Mouse (Mus musculus) CD4-positive naive resting alpha-beta T cell, adult 57 days (primary cell): Measurements from ENCODE around the gene Zc3hc1. TPM values are rescaled to one million over a fixed set of nuclear protein-coding genes. Genes with fewer than 3 reads are reported as not detected.

Experiments
- total RNA-seq: library from RNA; stranded (reverse); gene quantifications from one replicate; pipeline ENCODE4 v1.2.4, GENCODE M21; 2023

Zc3hc1 gene
- total RNA-seq: 30.3 TPM

DNA sequence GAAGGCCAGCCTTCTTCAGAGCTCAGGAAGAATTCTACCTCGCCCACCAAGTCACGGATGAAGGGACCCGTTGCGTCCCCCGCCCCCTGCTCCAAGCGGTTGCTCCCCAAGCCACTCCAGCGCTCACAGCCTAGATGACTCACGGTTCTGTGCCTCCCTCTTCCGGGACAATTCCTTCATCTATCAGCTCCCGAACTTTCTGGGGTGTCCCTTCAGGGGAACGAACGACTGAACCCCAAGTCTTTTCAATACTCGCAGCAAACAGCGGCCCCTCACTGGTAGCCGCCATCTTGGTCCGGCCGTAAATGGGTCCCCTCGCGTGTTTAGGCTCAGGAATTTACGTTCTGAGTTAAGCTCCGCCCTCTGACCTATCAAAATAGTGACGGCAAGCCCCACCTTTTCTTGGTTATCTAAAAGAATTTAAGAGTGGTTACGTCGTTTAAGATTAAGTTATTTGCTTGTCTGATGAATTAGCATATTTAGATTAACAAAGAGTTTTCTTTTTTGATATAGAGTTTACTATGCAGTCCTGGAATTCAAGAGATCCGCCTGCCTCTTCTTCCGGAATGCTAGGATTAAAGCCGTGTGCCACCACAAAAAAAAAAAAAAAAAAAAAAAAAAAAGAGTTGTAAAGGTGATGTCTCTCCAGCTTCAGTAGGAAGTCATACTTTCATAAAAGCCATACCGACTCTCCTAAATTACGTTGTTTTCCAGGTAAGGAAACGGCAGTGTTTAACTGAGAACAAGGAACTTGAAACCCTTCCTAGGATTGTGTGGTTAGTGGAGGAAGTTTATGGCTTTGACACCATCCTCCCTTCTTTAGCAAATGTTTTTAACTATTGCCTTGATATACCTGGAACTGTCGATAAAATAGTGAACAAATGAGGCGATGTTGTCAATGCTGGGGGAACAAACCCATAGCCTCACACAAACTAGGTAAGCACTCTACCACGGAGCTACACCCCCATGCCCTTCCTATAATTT is at the start of gene Zc3hc1:
Gene Zc3hc1, minus strand, starts transcription at position 315 of the 984 bp plus-strand sequence.

DNA sequence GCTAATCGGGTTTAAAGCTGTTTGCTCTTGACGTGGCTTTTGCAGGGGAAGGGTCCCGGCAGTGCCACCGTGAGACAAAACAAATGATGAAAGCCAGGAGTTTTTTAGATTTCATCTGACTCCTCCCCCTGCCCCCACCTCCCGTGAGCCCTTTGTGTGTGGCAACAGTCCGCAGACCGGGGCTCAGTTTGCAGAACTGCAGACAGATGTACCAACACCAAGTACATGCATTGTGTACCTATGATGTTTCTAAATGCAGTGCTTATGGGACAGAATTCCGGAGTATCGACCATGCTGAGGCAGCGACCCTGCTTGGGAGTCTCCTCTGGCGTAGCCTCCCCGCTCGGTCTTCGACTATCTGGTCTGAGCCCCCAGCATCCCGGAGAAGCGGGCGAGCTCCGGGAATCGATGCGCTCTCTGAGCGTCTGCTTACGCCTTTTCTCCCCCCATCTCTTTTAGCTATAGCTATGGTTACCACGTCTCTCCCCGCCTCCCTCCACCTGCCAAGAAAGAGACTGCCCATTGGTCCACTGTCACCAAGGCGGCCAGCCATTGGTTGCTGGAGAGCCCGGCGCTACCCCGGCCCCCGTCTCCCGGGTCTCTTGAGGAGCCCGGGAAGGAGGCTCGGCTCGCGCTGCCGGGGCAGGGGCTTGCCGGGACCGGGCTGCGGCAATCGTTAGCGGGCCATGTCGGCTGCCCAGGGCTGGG is 10.6 kb upstream of the Zc3hc1 start, which contains the start of gene Klhdc10:
Gene Klhdc10, plus strand, starts transcription at position 561 of the 708 bp plus-strand sequence.

Other genes with a start within 250 kb of the Zc3hc1 start
- 147 TPM for gene Ube2h, start 86.5 kb downstream of the Zc3hc1 start, total RNA-seq
- gene Klhdc10, start 10.8 kb upstream of the Zc3hc1 start, total RNA-seq: 20.9 TPM
- 41.0 TPM for gene Tmem209, start 118.8 kb upstream of the Zc3hc1 start, total RNA-seq
- gene Ssmem1, start 118.8 kb upstream of the Zc3hc1 start, total RNA-seq: 2.6 TPM
- gene Cpa2, start 150.6 kb upstream of the Zc3hc1 start, total RNA-seq: not detected
- not detected for gene Cpa4, start 177.3 kb upstream of the Zc3hc1 start, total RNA-seq
- gene Cpa5, start 220.0 kb upstream of the Zc3hc1 start, total RNA-seq: not detected
- gene Cpa1, start 248.2 kb upstream of the Zc3hc1 start, total RNA-seq: 0.74 TPM